Mouse (Mus musculus): Measurements from ENCODE around the gene Asic2. TPM values are rescaled to one million over a fixed set of nuclear protein-coding genes. Genes with fewer than 3 reads are reported as not detected.

The Asic2 gene
- polyA plus RNA-seq, 1 experiment from 2014 or later = 17.7 TPM

DNA sequence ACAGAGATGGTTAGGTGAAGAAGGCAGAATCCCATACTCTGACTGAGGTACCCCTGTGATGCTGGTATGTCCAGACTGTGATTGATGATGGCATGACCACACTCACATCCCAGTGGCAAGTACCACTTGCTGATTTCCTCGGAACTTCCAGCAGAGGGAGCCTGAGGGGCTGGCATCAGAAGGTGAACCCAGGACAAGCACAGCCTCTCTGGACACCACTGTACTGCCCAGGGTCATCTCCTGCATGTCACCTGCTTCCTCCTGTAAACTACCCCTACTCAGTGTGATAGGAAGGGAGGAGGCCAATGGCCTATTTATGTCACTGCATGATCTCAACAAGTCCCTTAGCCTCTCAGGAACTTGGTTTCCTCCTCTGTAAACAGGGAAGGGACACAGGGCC is 27.3 kb downstream of the Asic2 start:
- no peak overlapping the region for H3K4me3 ChIP-seq
- no peak overlapping the region for H3K27ac ChIP-seq (replicated peaks)
- no peak overlapping the region for H3K4me2 ChIP-seq
- no peak for ATAC-seq (ENCODE audit: low FRiP score, low read depth)
- H3K27me3 ChIP-seq = no peaks in the 10 kb centered on the region
- no peaks in the 10 kb centered on the region for H3K9me3 ChIP-seq
- H3K36me3 ChIP-seq = no peaks in the 10 kb centered on the region
- no peaks in the 10 kb centered on the region for H3K4me1 ChIP-seq (replicated peaks)
- WGBS = 28% methylated on average over 1 of the region's 1 CpGs
- no peak overlapping the region for H3K9ac ChIP-seq

GRCm38 (mm10) chr11:81937516-81937915 is 30.7 kb downstream of the Asic2 start:
- Histone ChIP-seq H3K27ac (replicated peaks) (no peak overlapping the region), H3K27me3 (no peaks in the 10 kb centered on the region), H3K4me3 (no peak overlapping the region), H3K9ac (no peak overlapping the region), H3K4me2 (no peak overlapping the region), H3K9me3 (no peaks in the 10 kb centered on the region), H3K36me3 (no peaks in the 10 kb centered on the region), H3K4me1 (replicated peaks) (no peaks in the 10 kb centered on the region)
- no peak for ATAC-seq (ENCODE audit: low FRiP score, low read depth)
- WGBS = 90% methylated on average over 1 of the region's 1 CpGs

DNA sequence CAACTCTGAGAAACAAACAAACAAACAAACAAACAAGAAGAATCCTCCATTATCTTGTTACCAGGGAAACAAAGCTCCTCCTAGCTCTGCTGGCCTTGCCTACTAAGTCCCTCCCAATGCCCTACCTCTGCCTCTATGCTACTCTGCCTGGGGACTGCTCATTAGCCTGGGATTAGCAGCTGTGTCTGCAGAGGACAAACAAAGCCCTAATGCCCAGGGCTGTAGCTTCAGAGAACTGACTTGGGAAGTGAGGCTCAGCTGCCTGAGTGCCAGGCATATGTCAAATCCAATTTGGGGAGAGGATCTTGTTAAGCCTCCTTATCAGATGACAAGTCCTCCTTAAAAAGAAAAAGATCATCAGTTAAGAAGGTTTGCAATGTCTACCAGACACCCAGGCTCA is 41.9 kb downstream of the Asic2 start:
- Histone ChIP-seq H3K9ac (no peak overlapping the region), H3K36me3 (no peaks in the 10 kb centered on the region), H3K27me3 (no peaks in the 10 kb centered on the region), H3K9me3 (no peaks in the 10 kb centered on the region), H3K27ac (replicated peaks) (no peak overlapping the region), H3K4me2 (no peak overlapping the region), H3K4me3 (no peak overlapping the region), H3K4me1 (replicated peaks) (no peaks in the 10 kb centered on the region)
- no peak for ATAC-seq (ENCODE audit: low FRiP score, low read depth)

DNA sequence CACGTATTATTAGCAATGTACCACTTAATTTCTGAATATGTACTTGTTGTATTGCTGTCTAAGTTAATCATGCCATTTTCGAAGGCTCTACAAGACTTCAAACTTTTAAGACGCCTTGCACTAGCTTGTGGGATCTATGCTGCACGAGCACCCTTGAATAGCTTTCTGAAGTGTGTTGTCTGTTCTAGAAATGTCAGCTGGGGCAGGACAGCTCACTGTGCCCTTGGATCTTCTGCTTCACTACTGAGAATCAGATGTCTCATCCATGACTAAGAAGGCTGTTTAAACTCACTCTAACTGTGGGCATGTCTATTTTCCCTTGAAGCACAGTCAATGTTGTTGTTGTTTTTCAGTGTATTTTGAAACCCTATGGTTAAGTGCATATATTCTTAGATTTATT is 44.6 kb downstream of the Asic2 start:
- no peaks in the 10 kb centered on the region for H3K9me3 ChIP-seq
- H3K27ac ChIP-seq (replicated peaks) = no peak overlapping the region
- no peaks in the 10 kb centered on the region for H3K36me3 ChIP-seq
- H3K27me3 ChIP-seq = no peaks in the 10 kb centered on the region
- 95% methylated on average over 4 of the region's 4 CpGs for WGBS
- H3K9ac ChIP-seq = no peak overlapping the region
- H3K4me2 ChIP-seq = no peak overlapping the region
- ATAC-seq (ENCODE audit: low FRiP score, low read depth) = no peak
- H3K4me1 ChIP-seq (replicated peaks) = no peaks in the 10 kb centered on the region
- no peak overlapping the region for H3K4me3 ChIP-seq

DNA sequence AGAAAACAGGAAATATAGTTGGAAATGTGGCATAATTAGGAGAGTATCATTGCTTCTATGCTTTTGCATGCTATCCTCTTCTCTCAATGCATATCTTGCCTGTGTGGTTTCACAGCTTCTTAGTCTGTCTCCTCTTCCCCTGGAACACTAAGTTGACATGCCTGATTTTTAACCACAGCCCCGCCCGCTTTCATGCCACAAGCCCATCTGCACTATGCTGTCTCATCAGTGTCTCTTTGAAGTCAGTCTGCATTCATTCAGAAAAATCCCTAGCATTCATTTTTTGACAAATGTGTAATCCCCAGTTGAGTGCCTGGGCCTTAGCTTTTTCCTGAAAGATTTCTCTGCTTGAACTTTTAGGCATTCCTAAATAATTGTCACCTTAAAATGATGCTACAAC is 45.2 kb downstream of the Asic2 start:
- Histone ChIP-seq H3K27ac (replicated peaks) (no peak overlapping the region), H3K36me3 (no peaks in the 10 kb centered on the region), H3K4me3 (no peak overlapping the region), H3K4me1 (replicated peaks) (no peaks in the 10 kb centered on the region), H3K9me3 (no peaks in the 10 kb centered on the region), H3K4me2 (no peak overlapping the region), H3K27me3 (no peaks in the 10 kb centered on the region), H3K9ac (no peak overlapping the region)
- WGBS = 91% methylated on average over 2 of the region's 2 CpGs
- no peak for ATAC-seq (ENCODE audit: low FRiP score, low read depth)

DNA sequence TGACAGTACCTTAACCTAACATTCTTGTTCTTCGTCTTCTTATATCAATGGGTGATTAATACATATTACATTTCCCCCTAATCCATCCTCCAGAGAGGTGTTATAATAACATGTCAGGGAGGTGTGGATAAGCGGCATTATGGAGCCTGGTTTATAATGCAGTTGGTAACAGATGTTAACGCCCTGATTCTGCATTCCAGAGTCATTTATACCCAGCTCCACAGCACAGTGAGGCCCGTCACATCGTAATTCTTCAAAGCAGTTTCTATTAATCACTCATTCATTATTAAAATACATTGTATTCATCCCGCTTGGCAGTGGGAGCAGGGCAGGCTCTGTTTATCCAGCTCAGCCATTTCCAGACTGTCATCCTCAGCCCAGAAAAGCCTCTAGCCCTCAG is 52.8 kb downstream of the Asic2 start:
- no peaks in the 10 kb centered on the region for H3K36me3 ChIP-seq
- H3K4me1 ChIP-seq (replicated peaks) = peaks cover 18% of the 10 kb centered on the region
- no peak overlapping the region for H3K4me2 ChIP-seq
- no peaks in the 10 kb centered on the region for H3K27me3 ChIP-seq
- no peak overlapping the region for H3K4me3 ChIP-seq
- no peak for ATAC-seq (ENCODE audit: low FRiP score, low read depth)
- H3K9me3 ChIP-seq = no peaks in the 10 kb centered on the region
- H3K27ac ChIP-seq (replicated peaks) = peak overlapping the region; percentile 47
- no peak overlapping the region for H3K9ac ChIP-seq
- WGBS = 37% methylated on average over 6 of the region's 6 CpGs

- WGBS = 91% methylated on average over 4 of the region's 4 CpGs
- no peak for ATAC-seq (ENCODE audit: low FRiP score, low read depth)
- Histone ChIP-seq H3K9ac (no peak overlapping the region), H3K27me3 (no peaks in the 10 kb centered on the region), H3K36me3 (no peaks in the 10 kb centered on the region), H3K4me2 (no peak overlapping the region), H3K4me1 (replicated peaks) (peaks cover 18% of the 10 kb centered on the region), H3K27ac (replicated peaks) (no peak overlapping the region), H3K4me3 (no peak overlapping the region), H3K9me3 (no peaks in the 10 kb centered on the region)
Observed at GRCm38 (mm10) chr11:81913071-81913470, 55.2 kb downstream of the Asic2 start.

DNA sequence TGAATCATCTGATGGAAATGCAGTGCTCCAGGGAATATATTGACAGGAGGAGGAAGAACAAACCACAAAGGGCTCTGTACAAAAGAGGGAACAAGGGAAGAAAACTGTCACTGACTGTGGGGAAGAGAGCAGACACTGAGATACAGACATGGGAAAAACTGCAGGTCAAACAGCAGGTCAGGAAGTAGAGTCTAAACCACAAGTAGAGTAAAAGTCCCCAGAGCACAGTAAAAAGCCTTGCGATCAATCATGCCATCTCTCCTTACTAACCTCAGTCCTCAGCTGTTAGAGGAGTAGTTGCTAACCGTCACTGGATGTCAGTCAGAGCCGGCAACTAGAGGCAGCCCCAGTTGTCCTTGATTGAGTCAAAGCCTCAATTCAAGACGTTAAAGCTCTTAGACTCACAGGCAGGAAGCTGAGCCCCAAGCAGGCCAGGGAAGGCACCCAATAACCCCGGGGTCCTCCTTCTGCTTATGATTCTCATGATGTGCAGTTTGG is 58.8 kb downstream of the Asic2 start:
- Histone ChIP-seq H3K27me3 (no peaks in the 10 kb centered on the region), H3K27ac (replicated peaks) (no peak overlapping the region), H3K36me3 (no peaks in the 10 kb centered on the region), H3K4me2 (no peak overlapping the region), H3K9me3 (no peaks in the 10 kb centered on the region), H3K9ac (no peak overlapping the region), H3K4me1 (replicated peaks) (0 out of 2 replicates have a peak, but pooled peaks cover 6% of the 10 kb centered on the region), H3K4me3 (no peak overlapping the region)
- 83% methylated on average over 5 of the region's 5 CpGs for WGBS
- ATAC-seq (ENCODE audit: low FRiP score, low read depth) = no peak

GRCm38 (mm10) chr11:81908760-81909159 is 59.5 kb downstream of the Asic2 start:
- Histone ChIP-seq H3K9ac (no peak overlapping the region), H3K4me3 (no peak overlapping the region), H3K27me3 (no peaks in the 10 kb centered on the region), H3K4me1 (replicated peaks) (0 out of 2 replicates have a peak, but pooled peaks cover 6% of the 10 kb centered on the region), H3K4me2 (no peak overlapping the region), H3K27ac (replicated peaks) (no peak overlapping the region), H3K36me3 (no peaks in the 10 kb centered on the region), H3K9me3 (no peaks in the 10 kb centered on the region)
- WGBS = 86% methylated on average over 1 of the region's 1 CpGs
- no peak for ATAC-seq (ENCODE audit: low FRiP score, low read depth)

DNA sequence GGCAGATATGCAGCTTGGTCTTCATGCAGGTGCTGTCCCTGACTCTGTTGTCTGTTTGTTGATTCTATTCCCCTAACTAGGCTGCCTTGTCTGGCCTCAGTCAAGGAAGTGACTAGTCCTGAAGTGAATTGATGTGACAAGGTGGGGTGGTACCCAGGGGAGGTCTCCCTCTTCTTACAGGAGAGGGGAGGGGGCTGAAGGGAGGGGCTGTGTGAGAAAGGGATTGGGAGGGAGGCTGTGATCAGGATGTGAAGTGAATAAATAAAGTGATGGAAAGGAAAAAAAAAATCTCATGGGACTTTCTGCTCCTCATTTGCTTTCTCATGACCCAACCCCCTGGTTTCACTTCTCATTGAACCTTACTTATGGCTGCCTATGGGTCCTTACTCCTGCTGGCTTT is 65.9 kb downstream of the Asic2 start:
- Histone ChIP-seq H3K9ac (no peak overlapping the region), H3K4me1 (replicated peaks) (peaks cover 10% of the 10 kb centered on the region), H3K4me3 (no peak overlapping the region), H3K36me3 (no peaks in the 10 kb centered on the region), H3K27me3 (no peaks in the 10 kb centered on the region), H3K27ac (replicated peaks) (no peak overlapping the region), H3K4me2 (no peak overlapping the region), H3K9me3 (no peaks in the 10 kb centered on the region)
- ATAC-seq (ENCODE audit: low FRiP score, low read depth) = no peak

DNA sequence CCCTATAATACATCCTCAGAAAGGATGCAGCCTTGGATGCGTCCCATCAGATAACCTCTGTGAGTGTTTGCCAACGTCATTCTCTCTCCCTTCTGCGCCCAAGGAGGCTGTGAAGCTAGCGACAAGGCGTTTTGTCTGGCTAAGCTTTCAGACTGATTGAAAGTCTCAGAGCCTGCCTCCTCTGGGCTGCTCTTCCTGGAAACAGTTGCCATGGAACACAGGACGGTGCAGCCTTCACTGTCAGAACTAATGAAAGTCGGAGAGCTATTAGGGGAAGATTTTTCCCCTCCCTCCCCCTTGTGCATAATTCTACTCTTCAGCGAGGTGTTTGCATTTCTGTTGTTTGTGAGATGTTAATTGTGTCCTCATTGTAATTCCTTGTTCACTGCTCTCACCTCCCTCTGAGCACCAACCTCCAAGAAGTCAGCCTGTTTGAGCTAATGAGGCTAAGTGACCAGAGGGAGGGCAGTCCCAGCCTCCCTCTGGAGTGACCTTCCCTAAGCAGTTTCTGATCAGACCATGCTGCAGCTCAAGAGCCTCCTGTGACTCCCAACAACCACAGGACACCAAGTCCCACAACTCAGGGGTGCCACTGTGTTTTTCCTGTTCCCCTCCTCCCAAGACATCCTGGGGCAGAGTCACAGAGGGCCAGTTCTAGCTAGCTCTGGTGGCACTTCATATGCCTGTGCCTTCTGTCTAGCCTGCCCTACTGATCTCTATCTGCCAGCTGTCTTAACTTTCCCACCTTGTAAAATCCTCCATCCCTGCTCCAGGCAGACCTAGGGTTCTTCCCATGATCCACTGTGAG is 70.5 kb downstream of the Asic2 start:
- H3K9ac ChIP-seq = no peak overlapping the region

DNA sequence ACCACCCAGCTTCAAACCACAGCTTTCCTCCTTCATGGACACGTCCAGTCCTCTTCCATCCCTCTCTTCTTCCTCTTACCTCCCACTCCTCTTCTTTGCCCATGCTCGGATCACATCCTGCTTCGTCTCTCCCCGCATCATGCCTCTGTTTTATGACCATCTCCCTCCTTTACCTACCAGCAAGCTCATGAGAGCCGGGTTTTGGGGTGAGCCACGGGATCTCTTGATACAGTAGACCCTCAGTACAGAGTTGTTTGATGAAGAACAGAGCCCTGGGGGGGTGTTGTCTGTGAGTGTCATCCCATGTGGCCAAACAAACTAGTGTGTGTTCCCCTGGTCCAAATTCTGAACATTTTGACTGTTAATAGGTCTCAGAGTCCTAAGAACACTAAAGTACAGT is 71.7 kb downstream of the Asic2 start:
- no peak overlapping the region for H3K4me2 ChIP-seq
- no peak overlapping the region for H3K4me3 ChIP-seq
- no peaks in the 10 kb centered on the region for H3K36me3 ChIP-seq
- H3K4me1 ChIP-seq (replicated peaks) = peaks cover 18% of the 10 kb centered on the region
- H3K27me3 ChIP-seq = no peaks in the 10 kb centered on the region
- no peak for ATAC-seq (ENCODE audit: low FRiP score, low read depth)
- H3K9me3 ChIP-seq = no peaks in the 10 kb centered on the region
- 96% methylated on average over 6 of the region's 6 CpGs for WGBS
- H3K9ac ChIP-seq = no peak overlapping the region
- H3K27ac ChIP-seq (replicated peaks) = no peak overlapping the region

More for the DNA sequence above, 70.5 kb downstream of the Asic2 start:
- no peak overlapping the region for H3K4me3 ChIP-seq
- peak overlapping the region; percentile 7; the same call in 1 of the 2 replicates for H3K4me2 ChIP-seq
- peak overlapping the region; percentile 75 for H3K27ac ChIP-seq (replicated peaks)
- no peaks in the 10 kb centered on the region for H3K9me3 ChIP-seq
- no peaks in the 10 kb centered on the region for H3K36me3 ChIP-seq
- no peaks in the 10 kb centered on the region for H3K27me3 ChIP-seq
- H3K4me1 ChIP-seq (replicated peaks) = peaks cover 18% of the 10 kb centered on the region
- WGBS = 1% methylated on average over 8 of the region's 8 CpGs
- peak; percentile 92 for ATAC-seq (ENCODE audit: low FRiP score, low read depth)
